Mouse (Mus musculus): ENCODE results near the gene Rsrp1.
"Not testable (repeated sequence)": the region's sequence is repeated elsewhere in the genome, so short reads cannot be mapped to it uniquely, and the experiment has no call there.

The Rsrp1 gene

GRCm38 (mm10) chr4:134923258-134924018, at the start of gene Rsrp1:
Rsrp1 (plus strand) TSS chr4:134923592.
- peak; percentile 95 to 98 for DNase-seq (ENCODE audit: low spot score in 2 of 2)

GRCm38 (mm10) chr4:134876171-134876570, 47.2 kb upstream of the Rsrp1 start:
- no peak for DNase-seq (ENCODE audit: low spot score in 2 of 2)

GRCm38 (mm10) chr4:134879410-134879981, 43.9 kb upstream of the Rsrp1 start:
- DNase-seq (ENCODE audit: low spot score in 2 of 2), result peak in 1 of 2 experiments; percentile 68

GRCm38 (mm10) chr4:134880041-134880440, 43.4 kb upstream of the Rsrp1 start:
- no peak for DNase-seq (ENCODE audit: low spot score in 2 of 2)

GRCm38 (mm10) chr4:134883266-134883665, 40.1 kb upstream of the Rsrp1 start:
- DNase-seq (ENCODE audit: low spot score in 2 of 2), result no peak

GRCm38 (mm10) chr4:134883808-134884207, 39.6 kb upstream of the Rsrp1 start:
- peak in 1 of 2 experiments; percentile 14 for DNase-seq (ENCODE audit: low spot score in 2 of 2)

GRCm38 (mm10) chr4:134884364-134884763, 39.0 kb upstream of the Rsrp1 start:
- DNase-seq (ENCODE audit: low spot score in 2 of 2), result no peak

GRCm38 (mm10) chr4:134892096-134892495, 31.3 kb upstream of the Rsrp1 start:
- DNase-seq (ENCODE audit: low spot score in 2 of 2), result peak in 1 of 2 experiments; percentile 71

- DNase-seq (ENCODE audit: low spot score in 2 of 2), result no peak
Measured at GRCm38 (mm10) chr4:134897256-134897655, 26.1 kb upstream of the Rsrp1 start.

GRCm38 (mm10) chr4:134901126-134901525, 22.3 kb upstream of the Rsrp1 start:
- DNase-seq (ENCODE audit: low spot score in 2 of 2), result no peak

GRCm38 (mm10) chr4:134903046-134903445, 20.3 kb upstream of the Rsrp1 start:
- DNase-seq (ENCODE audit: low spot score in 2 of 2), result no peak

GRCm38 (mm10) chr4:134911406-134911805, 12.0 kb upstream of the Rsrp1 start:
- DNase-seq (ENCODE audit: low spot score in 2 of 2), result not testable (repeated sequence)

GRCm38 (mm10) chr4:134913413-134913812, 10.0 kb upstream of the Rsrp1 start:
- peak in 1 of 2 experiments; percentile 57 for DNase-seq (ENCODE audit: low spot score in 2 of 2)

- DNase-seq (ENCODE audit: low spot score in 2 of 2), result peak in 1 of 2 experiments; percentile 43
Measured at GRCm38 (mm10) chr4:134914122-134914863, 9.1 kb upstream of the Rsrp1 start.

- DNase-seq (ENCODE audit: low spot score in 2 of 2), result peak in 1 of 2 experiments; percentile 92
Measured at GRCm38 (mm10) chr4:134914864-134915209, 8.6 kb upstream of the Rsrp1 start, which contains the start of gene Tmem50a. Tmem50a (minus strand) TSS chr4:134915024.

- DNase-seq (ENCODE audit: low spot score in 2 of 2), result no peak
Measured at GRCm38 (mm10) chr4:134915223-134916050, 8.0 kb upstream of the Rsrp1 start.

- no peak for DNase-seq (ENCODE audit: low spot score in 2 of 2)
Measured at GRCm38 (mm10) chr4:134917194-134917593, 6.2 kb upstream of the Rsrp1 start.

GRCm38 (mm10) chr4:134918381-134918780, 5.0 kb upstream of the Rsrp1 start:
- peak in 1 of 2 experiments; percentile 50 for DNase-seq (ENCODE audit: low spot score in 2 of 2)

- no peak for DNase-seq (ENCODE audit: low spot score in 2 of 2)
Measured at GRCm38 (mm10) chr4:134919733-134920540, 3.5 kb upstream of the Rsrp1 start.

GRCm38 (mm10) chr4:134920631-134921030, 2.8 kb upstream of the Rsrp1 start:
- no peak for DNase-seq (ENCODE audit: low spot score in 2 of 2)

- DNase-seq (ENCODE audit: low spot score in 2 of 2), result no peak
Measured at GRCm38 (mm10) chr4:134921703-134922102, 1.7 kb upstream of the Rsrp1 start.

All from left cerebral cortex, adult 9 months (tissue).